In genomic region chr3:35149251-35149691, GRCm38 (mm10) we compare ENCODE assay signal across 8 mouse cellular contexts.
DNase-seq lines count a peak whose midpoint lies in the region; ATAC-seq lines count a peak whose summit lies in the region.

No protein-coding gene starts in this region.

- no peak overlapping the region for H3K9ac ChIP-seq in forebrain, embryonic 13.5 days
- H3K9ac ChIP-seq in heart, embryonic 15.5 days, result no peak overlapping the region
- H3K9ac ChIP-seq in neural tube, embryonic 13.5 days, result no peak overlapping the region

- no peak for DNase-seq in forebrain, embryonic 10.5 days (ENCODE audit: extremely low spot score, low spot score)
- peak; percentile 65 for DNase-seq in ZHBTc4 (ENCODE audit: low read depth, low spot score)
- peak; percentile 51 to 60 for DNase-seq in left cerebral cortex, postnatal 10 days (ENCODE audit: extremely low spot score in 1 of 2, low spot score in 2 of 2)
- DNase-seq in spleen, postnatal 4 days (ENCODE audit: low spot score in 2 of 2), result no peak

- H3K4me3 ChIP-seq in forebrain, embryonic 13.5 days, result no peak overlapping the region
- H3K4me3 ChIP-seq in forebrain, embryonic 10.5 days, result no peak overlapping the region
- H3K4me3 ChIP-seq in heart, embryonic 15.5 days, result no peak overlapping the region
- H3K4me3 ChIP-seq in neural tube, embryonic 13.5 days, result no peak overlapping the region

- ATAC-seq in forebrain, embryonic 13.5 days, result peak; percentile 70
- no peak; the same call in 1 of the 2 replicates for ATAC-seq in heart, embryonic 15.5 days (replicated peaks; ENCODE audit: insufficient number of reproducible peaks, insufficient read depth, low FRiP score, low read depth)
- ATAC-seq in neural tube, embryonic 13.5 days (ENCODE audit: low read depth), result peak; percentile 73; the same call in 1 of the 2 replicates
- no peak for ATAC-seq in megakaryocyte, adult 5-6 weeks (ENCODE audit: poor library complexity, severe bottlenecking)

- no peaks in the 10 kb centered on the region for H3K27me3 ChIP-seq in forebrain, embryonic 13.5 days
- H3K27me3 ChIP-seq in forebrain, embryonic 10.5 days (ENCODE audit: poor library complexity, severe bottlenecking), result no peaks in the 10 kb centered on the region
- no peaks in the 10 kb centered on the region for H3K27me3 ChIP-seq in heart, embryonic 15.5 days
- no peaks in the 10 kb centered on the region for H3K27me3 ChIP-seq in neural tube, embryonic 13.5 days

- peaks cover 15% of the 10 kb centered on the region for H3K4me1 ChIP-seq in forebrain, embryonic 13.5 days
- H3K4me1 ChIP-seq in forebrain, embryonic 10.5 days, result peaks cover 7% of the 10 kb centered on the region
- 0 out of 2 replicates have a peak, but pooled peaks cover 5% of the 10 kb centered on the region for H3K4me1 ChIP-seq in heart, embryonic 15.5 days (replicated peaks)
- H3K4me1 ChIP-seq in neural tube, embryonic 13.5 days (replicated peaks), result peaks cover 9% of the 10 kb centered on the region; the same call in 1 of the 2 replicates

- H3K36me3 ChIP-seq in forebrain, embryonic 13.5 days (ENCODE audit: poor library complexity, severe bottlenecking), result no peaks in the 10 kb centered on the region
- H3K36me3 ChIP-seq in forebrain, embryonic 10.5 days (replicated peaks), result no peaks in the 10 kb centered on the region
- no peaks in the 10 kb centered on the region for H3K36me3 ChIP-seq in heart, embryonic 15.5 days
- no peaks in the 10 kb centered on the region for H3K36me3 ChIP-seq in neural tube, embryonic 13.5 days

- H3K9me3 ChIP-seq in forebrain, embryonic 13.5 days (replicated peaks), result no peaks in the 10 kb centered on the region
- no peaks in the 10 kb centered on the region; the same call in 1 of the 2 replicates for H3K9me3 ChIP-seq in forebrain, embryonic 10.5 days
- H3K9me3 ChIP-seq in heart, embryonic 15.5 days (replicated peaks), result no peaks in the 10 kb centered on the region
- H3K9me3 ChIP-seq in neural tube, embryonic 13.5 days, result peaks cover 10% of the 10 kb centered on the region; the same call in 1 of the 2 replicates

- WGBS in forebrain, embryonic 13.5 days, result 30% methylated on average over 12 of the region's 12 CpGs
- WGBS in forebrain, embryonic 10.5 days, result 73% methylated on average over 12 of the region's 12 CpGs
- WGBS in heart, embryonic 15.5 days, result 45% methylated on average over 12 of the region's 12 CpGs
- 39% methylated on average over 12 of the region's 12 CpGs for whole genome bisulfite sequencing in neural tube, embryonic 13.5 days

- peak overlapping the region; percentile 51; the same call in 1 of the 2 replicates for H3K27ac ChIP-seq in forebrain, embryonic 13.5 days
- no peak overlapping the region for H3K27ac ChIP-seq in forebrain, embryonic 10.5 days
- H3K27ac ChIP-seq in heart, embryonic 15.5 days, result peak overlapping the region; percentile 49
- peak overlapping the region; percentile 29; the same call in 1 of the 2 replicates for H3K27ac ChIP-seq in neural tube, embryonic 13.5 days (replicated peaks)

- H3K4me2 ChIP-seq in forebrain, embryonic 13.5 days, result peak overlapping the region; percentile 22; the same call in 1 of the 2 replicates
- H3K4me2 ChIP-seq in heart, embryonic 15.5 days, result peak overlapping the region; percentile 38
- no peak overlapping the region for H3K4me2 ChIP-seq in neural tube, embryonic 13.5 days

- intact Hi-C loops in left cerebral cortex, postnatal 10 days (cut with DNase I), result loop anchor here (10.0 kb wide), 1 partner anchor 196 kb away; no protein-coding TSS in a partner anchor

Comparison
In these comparisons a context has a peak if more than half of its experiments do, and no peak if none do; other contexts are left out.
1. ATAC-seq: peak in forebrain, embryonic 13.5 days (single experiment) and neural tube, embryonic 13.5 days (single experiment); none in heart, embryonic 15.5 days (single experiment) and megakaryocyte, adult 5-6 weeks (single experiment).
2. DNase-seq: peak in ZHBTc4 (single experiment) and left cerebral cortex, postnatal 10 days (2 of 2); none in forebrain, embryonic 10.5 days (single experiment) and spleen, postnatal 4 days (0 of 2).